Mouse (Mus musculus) liver, embryonic 14.5 days (tissue): Measurements from ENCODE around the gene Tesk1. TPM values are rescaled to one million over a fixed set of nuclear protein-coding genes. Genes with fewer than 3 reads are reported as not detected.
"Not testable (repeated sequence)": the region's sequence is repeated elsewhere in the genome, so short reads cannot be mapped to it uniquely, and the experiment has no call there.

Experiments used
- ATAC-seq: fragments of 200-750 bp; cut with Nextera tagmentation; 2 replicates; pipeline ENCODE4 v1.8.0; 2017; ENCODE audit warnings: moderate number of reproducible peaks, mild to moderate bottlenecking, moderate library complexity; ENCODE audit not compliant: insufficient read depth
- DNase-seq, 3 experiments: peaks; one replicate each; pipeline ENCODE4 v3.0.0-alpha.2; 2012 to 2013; ENCODE audit warnings: low read depth in 3 of 3, low spot score in 3 of 3
- H3K27ac ChIP-seq: fragments of 300-500 bp; sonication (generic); 2 replicates; pipeline ENCODE4 v1.5.1; 2014; ENCODE audit warnings: moderate library complexity, mild to moderate bottlenecking, control low read depth, inconsistent platforms
- H3K27me3 ChIP-seq: fragments of 300-500 bp; sonication (generic); 2 replicates; pipeline ENCODE4 v1.6.1; 2014; ENCODE audit warnings: mild to moderate bottlenecking, low read length, moderate library complexity; ENCODE audit not compliant: control insufficient read depth, insufficient read depth
- H3K36me3 ChIP-seq: fragments of 300-500 bp; sonication (generic); replicated peaks from 2 replicates; pipeline ENCODE4 v1.6.1; 2014; ENCODE audit warnings: low read depth; ENCODE audit not compliant: control insufficient read depth, insufficient read depth
- H3K4me1 ChIP-seq, 2 experiments: fragments of 200-500 bp in 1 of 2; fragments of 300-500 bp in 1 of 2; sonication (generic) in 1 of 2; replicated peaks; 2 replicates each; pipeline ENCODE4 v1.6.1; 2012 to 2014; ENCODE audit warnings: antibody characterized with exemption in 1 of 2, inconsistent platforms in 1 of 2, low read length in 1 of 2; ENCODE audit not compliant: control insufficient read depth in 2 of 2, insufficient read depth in 2 of 2
- H3K4me2 ChIP-seq: fragments of 300-500 bp; sonication (generic); 2 replicates; pipeline ENCODE4 v1.6.1; 2014; ENCODE audit warnings: low read depth, mild to moderate bottlenecking, control low read depth, moderate library complexity
- H3K4me3 ChIP-seq, 2 experiments: fragments of 200-500 bp in 1 of 2; fragments of 300-500 bp in 1 of 2; sonication (generic) in 1 of 2; 2 replicates each; pipeline ENCODE4 v1.5.1; 2012 to 2014; ENCODE audit warnings: low read depth in 2 of 2, low read length in 2 of 2, mild to moderate bottlenecking in 2 of 2, control low read depth in 1 of 2, inconsistent platforms in 1 of 2, moderate library complexity in 1 of 2; ENCODE audit not compliant: insufficient read depth in 1 of 2
- H3K9ac ChIP-seq: fragments of 300-500 bp; sonication (generic); replicated peaks from 2 replicates; pipeline ENCODE4 v1.6.1; 2014; ENCODE audit warnings: mild to moderate bottlenecking, control low read depth, moderate library complexity
- H3K9me3 ChIP-seq: fragments of 300-500 bp; sonication (generic); 2 replicates; pipeline ENCODE4 v1.6.1; 2016; ENCODE audit warnings: low read length, mixed read lengths; ENCODE audit not compliant: control insufficient read depth
- CTCF ChIP-seq: IDR thresholded peaks from 2 replicates; pipeline ENCODE4 v1.5.1; 2016; ENCODE audit warnings: antibody characterized with exemption, low read depth, control low read depth
- EP300 ChIP-seq: IDR thresholded peaks from 2 replicates; pipeline ENCODE4 v1.6.1; 2016; ENCODE audit warnings: antibody characterized with exemption, low read depth
- WGBS: fragments of 180-500 bp; shearing (Covaris S2); extraction: QIAGEN DNeasy Blood & Tissue Kit; methylation state at CpG from one replicate; pipeline ENCODE4 v1.1.7; 2014; ENCODE audit not compliant: insufficient replicate concordance; 5-methylcytosine and 5-hydroxymethylcytosine counted together
- polyA plus RNA-seq, 2 experiments: library from polyadenylated mRNA; depleted of rRNA in 1 of 2; stranded (reverse) in 1 of 2; unstranded in 1 of 2; fragments of >200 nt; fragmentation: Nextera tagmentation in 1 of 2; extraction: Ambion mirVana in 1 of 2; gene quantifications; 2 replicates each; pipeline versions ENCODE4 v1.2.1 to v1.2.3; 2012 to 2014

Tesk1 gene
- polyA plus RNA-seq, 2 experiments, result 0.65 to 3.3 TPM

- TF ChIP-seq CTCF (no peak), EP300 (no peak)
- DNase-seq, result no peak
- 33% methylated on average over 7 of the region's 7 CpGs for WGBS
- H3K27ac ChIP-seq, result no peak overlapping the region
- no peaks in the 10 kb centered on the region for H3K36me3 ChIP-seq
- no peaks in the 10 kb centered on the region for H3K27me3 ChIP-seq
- ATAC-seq, result no peak
- H3K9me3 ChIP-seq, result no peaks in the 10 kb centered on the region
- no peak overlapping the region for H3K4me3 ChIP-seq
- no peak overlapping the region for H3K4me2 ChIP-seq
- H3K9ac ChIP-seq, result no peak overlapping the region
- H3K4me1 ChIP-seq, result peaks cover 0 to 13% of the 10 kb centered on the region in 2 experiments; a peak in 2 of 4 replicates
Observed at GRCm38 (mm10) chr4:43481894-43482456, 40.2 kb downstream of the Tesk1 start.

DNA sequence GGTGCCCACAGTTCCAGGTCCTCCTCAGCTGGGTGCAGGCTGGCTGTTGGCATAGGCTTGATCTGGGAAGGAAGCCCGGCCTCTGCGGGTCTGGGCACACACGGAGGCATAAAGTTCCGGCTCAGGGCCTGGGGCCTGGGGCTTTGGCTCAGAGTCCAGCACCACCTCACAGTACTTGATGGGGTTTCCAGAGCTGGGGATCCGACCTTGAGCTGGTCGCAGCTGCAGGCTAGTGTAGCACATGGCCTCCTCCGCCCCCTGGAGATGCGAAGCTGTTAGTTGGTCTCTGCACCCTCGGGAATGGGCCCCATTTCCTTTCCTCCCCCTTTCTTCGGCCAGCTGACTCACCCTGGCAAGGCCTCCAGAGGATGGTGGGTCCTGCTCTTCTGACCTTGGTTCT is 40.9 kb downstream of the Tesk1 start:
- ATAC-seq (no peak), DNase-seq (no peak)
- Histone ChIP-seq H3K9ac (no peak overlapping the region), H3K4me3 (no peak overlapping the region), H3K27ac (no peak overlapping the region), H3K4me2 (no peak overlapping the region), H3K36me3 (no peaks in the 10 kb centered on the region), H3K9me3 (no peaks in the 10 kb centered on the region), H3K27me3 (no peaks in the 10 kb centered on the region), H3K4me1 (peaks cover 0 to 13% of the 10 kb centered on the region in 2 experiments; a peak in 2 of 4 replicates)
- 51% methylated on average over 10 of the region's 10 CpGs for WGBS
- TF ChIP-seq EP300, result no peak
- TF ChIP-seq CTCF, result no peak

GRCm38 (mm10) chr4:43483535-43484091 is 41.9 kb downstream of the Tesk1 start, which contains the start of gene Sit1:
Gene Sit1 (minus strand): TSS chr4:43483734.
- TF ChIP-seq EP300, result no peak
- TF ChIP-seq CTCF, result no peak
- no peak for DNase-seq
- H3K4me1 ChIP-seq, result peaks cover 0 to 7% of the 10 kb centered on the region in 2 experiments; a peak in 1 of 4 replicates
- no peak within 1 kb of the TSS for H3K4me3 ChIP-seq
- no peaks in the 10 kb centered on the region for H3K36me3 ChIP-seq
- WGBS, result 43% methylated on average over 12 of the region's 12 CpGs
- no peak within 1 kb of the TSS for H3K27ac ChIP-seq
- ATAC-seq, result no peak
- no peak within 1 kb of the TSS for H3K9ac ChIP-seq
- H3K27me3 ChIP-seq, result no peaks in the 10 kb centered on the region
- H3K4me2 ChIP-seq, result no peak within 1 kb of the TSS
- no peaks in the 10 kb centered on the region for H3K9me3 ChIP-seq

DNA sequence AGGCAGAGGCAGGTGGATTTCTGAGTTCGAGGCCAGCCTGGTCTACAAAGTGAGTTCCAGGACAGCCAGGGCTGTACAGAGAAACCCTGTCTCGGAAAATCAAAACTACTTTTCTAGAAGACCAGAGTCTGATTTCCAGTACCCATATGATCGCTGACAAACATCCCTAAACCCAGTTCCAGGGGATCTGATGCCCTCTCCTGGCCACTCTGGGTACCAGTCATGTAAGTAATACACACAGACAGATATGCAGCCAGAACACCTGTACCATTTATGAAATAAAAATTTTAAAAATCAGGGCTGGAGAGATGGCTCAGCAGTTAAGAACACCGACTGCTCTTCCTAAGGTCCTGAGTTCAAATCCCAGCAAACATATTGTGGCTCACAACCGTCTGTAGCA is 43.9 kb downstream of the Tesk1 start:
- H3K4me1 ChIP-seq, H3K9me3 ChIP-seq, H3K4me3 ChIP-seq, H3K4me2 ChIP-seq, ATAC-seq, DNase-seq, H3K27ac ChIP-seq, H3K9ac ChIP-seq, H3K36me3 ChIP-seq, H3K27me3 ChIP-seq: not testable (repeated sequence)
- WGBS, result 65% methylated on average over 5 of the region's 5 CpGs
- TF ChIP-seq CTCF, result peak; percentile 30; the same call in 1 of the 2 replicates

GRCm38 (mm10) chr4:43489611-43490010 is 47.9 kb downstream of the Tesk1 start:
- TF ChIP-seq EP300, result no peak
- TF ChIP-seq CTCF, result no peak
- ATAC-seq (no peak), DNase-seq (no peak)
- peaks cover 9 to 15% of the 10 kb centered on the region in 2 experiments for H3K4me1 ChIP-seq
- no peak overlapping the region for H3K4me2 ChIP-seq
- no peaks in the 10 kb centered on the region for H3K36me3 ChIP-seq
- no peaks in the 10 kb centered on the region for H3K9me3 ChIP-seq
- H3K4me3 ChIP-seq, result no peak overlapping the region
- no peak overlapping the region for H3K27ac ChIP-seq
- no peak overlapping the region for H3K9ac ChIP-seq
- WGBS, result 68% methylated on average over 3 of the region's 3 CpGs
- H3K27me3 ChIP-seq, result no peaks in the 10 kb centered on the region
